Mouse (Mus musculus) thymus, adult 2 months (tissue): ENCODE measurements around the gene Lpin2.

ENCODE experiments used
- CTCF ChIP-seq: fragments of 200-500 bp; IDR thresholded peaks from 2 replicates; pipeline ENCODE4 v1.5.1; 2012; ENCODE audit warnings: mild to moderate bottlenecking, control low read depth, low read length, moderate library complexity, borderline replicate concordance; ENCODE audit not compliant: control insufficient read depth, poor library complexity, insufficient read depth; ENCODE audit errors: extremely low read depth
- POLR2A ChIP-seq: fragments of 200-500 bp; IDR thresholded peaks from 2 replicates; pipeline ENCODE4 v1.6.1; 2012; ENCODE audit warnings: mild to moderate bottlenecking, low read length, control low read depth, moderate library complexity; ENCODE audit not compliant: control insufficient read depth, poor library complexity, insufficient read depth; ENCODE audit errors: extremely low read depth

GRCm38 (mm10) chr17:71208376-71208775 is 26.0 kb downstream of the Lpin2 start:
- TF ChIP-seq CTCF = no peak
- no peak for TF ChIP-seq POLR2A
